Mouse (Mus musculus): ENCODE data around the gene Slc22a23. TPM values are rescaled to one million over a fixed set of nuclear protein-coding genes. Genes with fewer than 3 reads are reported as not detected.

Slc22a23 gene
- polyA plus RNA-seq, 2 experiments = 6.4 to 16.6 TPM

GRCm38 (mm10) chr13:34256676-34257075 is 88.3 kb downstream of the Slc22a23 start:
- Histone ChIP-seq H3K4me1 (ENCODE audit: control insufficient read depth, insufficient read depth, low read length) (no peaks in the 10 kb centered on the region), H3K36me3 (ENCODE audit: control insufficient read depth, insufficient read depth, low read length) (no peaks in the 10 kb centered on the region), H3K9me3 (ENCODE audit: control insufficient read depth, low read length) (no peaks in the 10 kb centered on the region), H3K4me3 (replicated peaks; ENCODE audit: low read length) (no peak overlapping the region), H3K4me2 (replicated peaks; ENCODE audit: low read depth, low read length, severe bottlenecking) (no peak overlapping the region), H3K9ac (ENCODE audit: low read depth, low read length, severe bottlenecking) (no peak overlapping the region), H3K27ac (replicated peaks; ENCODE audit: low read depth, low read length) (no peak overlapping the region), H3K27me3 (ENCODE audit: control insufficient read depth, insufficient read depth, low read length) (no peaks in the 10 kb centered on the region)
- ATAC-seq (ENCODE audit: low FRiP score, low read depth) (no peak), DNase-seq (ENCODE audit: low spot score) (no peak)
- TF ChIP-seq POLR2A (IDR thresholded peaks at IDR 0.05; ENCODE audit: borderline replicate concordance, extremely low read depth, insufficient read depth, insufficient read length) = no peak
- 95% methylated on average over 2 of the region's 2 CpGs for WGBS

- Histone ChIP-seq H3K36me3 (ENCODE audit: control insufficient read depth, insufficient read depth, low read length) (no peaks in the 10 kb centered on the region), H3K4me3 (replicated peaks; ENCODE audit: low read length) (no peak overlapping the region), H3K9me3 (ENCODE audit: control insufficient read depth, low read length) (no peaks in the 10 kb centered on the region), H3K27me3 (ENCODE audit: control insufficient read depth, insufficient read depth, low read length) (no peaks in the 10 kb centered on the region), H3K4me2 (replicated peaks; ENCODE audit: low read depth, low read length, severe bottlenecking) (no peak overlapping the region), H3K27ac (replicated peaks; ENCODE audit: low read depth, low read length) (no peak overlapping the region), H3K4me1 (ENCODE audit: control insufficient read depth, insufficient read depth, low read length) (no peaks in the 10 kb centered on the region), H3K9ac (ENCODE audit: low read depth, low read length, severe bottlenecking) (no peak overlapping the region)
- TF ChIP-seq POLR2A (IDR thresholded peaks at IDR 0.05; ENCODE audit: borderline replicate concordance, extremely low read depth, insufficient read depth, insufficient read length) = no peak
- no peak for DNase-seq (ENCODE audit: low spot score)
- ATAC-seq (ENCODE audit: low FRiP score, low read depth) = no peak
- WGBS = 76% methylated on average over 3 of the region's 3 CpGs
Measured at GRCm38 (mm10) chr13:34255297-34255696, 89.7 kb downstream of the Slc22a23 start.

- H3K27ac ChIP-seq (replicated peaks; ENCODE audit: low read depth, low read length) = no peak overlapping the region
- H3K4me3 ChIP-seq (replicated peaks; ENCODE audit: low read length) = no peak overlapping the region
- H3K4me1 ChIP-seq (ENCODE audit: control insufficient read depth, insufficient read depth, low read length) = peaks cover 2% of the 10 kb centered on the region; the same call in 1 of the 2 replicates
- ATAC-seq (ENCODE audit: low FRiP score, low read depth) (peak; percentile 65; the same call in 1 of the 2 replicates), DNase-seq (ENCODE audit: low spot score) (peak; percentile 42)
- 63% methylated on average over 5 of the region's 5 CpGs for WGBS
- no peak overlapping the region for H3K9ac ChIP-seq (ENCODE audit: low read depth, low read length, severe bottlenecking)
- no peaks in the 10 kb centered on the region for H3K9me3 ChIP-seq (ENCODE audit: control insufficient read depth, low read length)
- no peaks in the 10 kb centered on the region for H3K27me3 ChIP-seq (ENCODE audit: control insufficient read depth, insufficient read depth, low read length)
- no peak overlapping the region for H3K4me2 ChIP-seq (replicated peaks; ENCODE audit: low read depth, low read length, severe bottlenecking)
- H3K36me3 ChIP-seq (ENCODE audit: control insufficient read depth, insufficient read depth, low read length) = no peaks in the 10 kb centered on the region
- TF ChIP-seq POLR2A (IDR thresholded peaks at IDR 0.05; ENCODE audit: borderline replicate concordance, extremely low read depth, insufficient read depth, insufficient read length) = no peak
Measured at GRCm38 (mm10) chr13:34254691-34255090, 90.3 kb downstream of the Slc22a23 start.

- ATAC-seq (ENCODE audit: low FRiP score, low read depth) (no peak), DNase-seq (ENCODE audit: low spot score) (no peak)
- Histone ChIP-seq H3K9me3 (ENCODE audit: control insufficient read depth, low read length) (no peaks in the 10 kb centered on the region), H3K9ac (ENCODE audit: low read depth, low read length, severe bottlenecking) (no peak overlapping the region), H3K4me2 (replicated peaks; ENCODE audit: low read depth, low read length, severe bottlenecking) (no peak overlapping the region), H3K4me1 (ENCODE audit: control insufficient read depth, insufficient read depth, low read length) (peaks cover 11% of the 10 kb centered on the region), H3K4me3 (replicated peaks; ENCODE audit: low read length) (no peak overlapping the region), H3K27me3 (ENCODE audit: control insufficient read depth, insufficient read depth, low read length) (no peaks in the 10 kb centered on the region), H3K36me3 (ENCODE audit: control insufficient read depth, insufficient read depth, low read length) (no peaks in the 10 kb centered on the region), H3K27ac (replicated peaks; ENCODE audit: low read depth, low read length) (no peak overlapping the region)
- 88% methylated on average over 3 of the region's 3 CpGs for WGBS
- TF ChIP-seq POLR2A (IDR thresholded peaks at IDR 0.05; ENCODE audit: borderline replicate concordance, extremely low read depth, insufficient read depth, insufficient read length) = no peak
Measured at GRCm38 (mm10) chr13:34253736-34254135, 91.2 kb downstream of the Slc22a23 start.

GRCm38 (mm10) chr13:34248941-34249920 is 95.8 kb downstream of the Slc22a23 start:
- Histone ChIP-seq H3K27me3 (ENCODE audit: control insufficient read depth, insufficient read depth, low read length) (no peaks in the 10 kb centered on the region), H3K27ac (replicated peaks; ENCODE audit: low read depth, low read length) (peak overlapping the region; percentile 65), H3K9ac (ENCODE audit: low read depth, low read length, severe bottlenecking) (peak overlapping the region; percentile 9; the same call in 1 of the 2 replicates), H3K4me1 (ENCODE audit: control insufficient read depth, insufficient read depth, low read length) (peaks cover 15% of the 10 kb centered on the region), H3K4me3 (replicated peaks; ENCODE audit: low read length) (no peak overlapping the region), H3K4me2 (replicated peaks; ENCODE audit: low read depth, low read length, severe bottlenecking) (no peak overlapping the region), H3K36me3 (ENCODE audit: control insufficient read depth, insufficient read depth, low read length) (no peaks in the 10 kb centered on the region), H3K9me3 (ENCODE audit: control insufficient read depth, low read length) (no peaks in the 10 kb centered on the region)
- peak; percentile 74 for ATAC-seq (ENCODE audit: low FRiP score, low read depth)
- WGBS = 40% methylated on average over 14 of the region's 15 CpGs
- no peak for TF ChIP-seq POLR2A (IDR thresholded peaks at IDR 0.05; ENCODE audit: borderline replicate concordance, extremely low read depth, insufficient read depth, insufficient read length)
- peak; percentile 62 for DNase-seq (ENCODE audit: low spot score)
